Mouse (Mus musculus): ENCODE measurements around the gene Esp6. TPM values are rescaled to one million over a fixed set of nuclear protein-coding genes. Genes with fewer than 3 reads are reported as not detected.
"Not testable (repeated sequence)": the region's sequence is repeated elsewhere in the genome, so short reads cannot be mapped to it uniquely, and the experiment has no call there.

Gene Esp6
- not detected in 2 replicates for polyA plus RNA-seq (2012; rRNA removed)

DNA sequence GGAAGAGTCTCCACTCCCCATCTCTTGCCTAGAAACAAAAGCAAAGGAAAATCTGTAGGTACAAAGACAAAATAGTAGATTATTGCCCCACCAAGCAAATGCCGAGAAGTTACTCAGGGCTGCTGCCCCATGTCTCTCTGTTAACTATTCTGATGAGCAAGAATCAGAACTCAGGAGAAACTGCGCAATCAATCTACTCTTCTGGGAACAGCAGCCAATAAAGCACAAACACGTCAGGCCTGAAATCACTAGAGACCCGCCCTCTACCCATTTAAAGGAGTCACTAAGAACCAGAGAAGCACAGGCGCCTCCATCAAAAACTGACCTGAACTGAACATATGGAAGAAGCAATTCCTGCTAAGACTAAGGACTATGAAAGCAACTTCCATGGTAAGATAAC, at the start of gene Esp6:
Gene Esp6, plus strand, starts transcription at position 301 of the 400 bp plus-strand sequence.
- no peak within 1 kb of the TSS for H3K4me3 ChIP-seq (ENCODE audit: insufficient read depth, low read length)
- no peak within 1 kb of the TSS for H3K27ac ChIP-seq (ENCODE audit: insufficient read depth, low read length)
- no peaks in the 10 kb centered on the region for H3K4me1 ChIP-seq (ENCODE audit: control insufficient read depth, insufficient read depth, low read length)
- TF ChIP-seq CTCF (IDR thresholded peaks at IDR 0.05; ENCODE audit: extremely low read depth, insufficient read depth, low read length): no peak
- TF ChIP-seq POLR2A (IDR thresholded peaks at IDR 0.05; ENCODE audit: extremely low read depth, insufficient read depth, low read length): no peak

DNA sequence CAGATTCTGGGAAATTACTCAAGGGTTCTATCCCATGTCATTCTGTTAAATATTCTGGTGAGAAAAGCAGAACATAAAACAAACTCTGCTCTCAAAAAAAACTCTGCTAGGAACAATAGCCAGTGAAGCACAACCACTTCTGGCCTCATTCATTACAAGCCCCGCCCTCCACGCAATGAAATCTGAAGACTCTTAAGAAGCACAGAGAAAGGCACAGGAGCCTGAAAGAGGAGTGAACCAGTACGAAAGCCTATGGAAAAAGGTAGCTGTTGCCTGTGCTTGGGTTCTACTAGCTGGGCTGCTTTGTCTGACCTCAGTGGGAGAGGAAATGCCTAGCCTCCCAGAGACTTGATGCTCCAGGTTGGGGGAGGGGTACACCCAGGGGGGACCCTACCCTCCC, 41.5 kb upstream of the Esp6 start, which contains the start of gene Esp8:
Gene Esp8, plus strand, starts transcription at position 205 of the 400 bp plus-strand sequence.
- Histone ChIP-seq H3K27ac (ENCODE audit: insufficient read depth, low read length) (no peak within 1 kb of the TSS), H3K4me1 (ENCODE audit: control insufficient read depth, insufficient read depth, low read length) (no peaks in the 10 kb centered on the region), H3K4me3 (ENCODE audit: insufficient read depth, low read length) (no peak within 1 kb of the TSS)
- no peak for TF ChIP-seq POLR2A (IDR thresholded peaks at IDR 0.05; ENCODE audit: extremely low read depth, insufficient read depth, low read length)
- TF ChIP-seq CTCF (IDR thresholded peaks at IDR 0.05; ENCODE audit: extremely low read depth, insufficient read depth, low read length): no peak

DNA sequence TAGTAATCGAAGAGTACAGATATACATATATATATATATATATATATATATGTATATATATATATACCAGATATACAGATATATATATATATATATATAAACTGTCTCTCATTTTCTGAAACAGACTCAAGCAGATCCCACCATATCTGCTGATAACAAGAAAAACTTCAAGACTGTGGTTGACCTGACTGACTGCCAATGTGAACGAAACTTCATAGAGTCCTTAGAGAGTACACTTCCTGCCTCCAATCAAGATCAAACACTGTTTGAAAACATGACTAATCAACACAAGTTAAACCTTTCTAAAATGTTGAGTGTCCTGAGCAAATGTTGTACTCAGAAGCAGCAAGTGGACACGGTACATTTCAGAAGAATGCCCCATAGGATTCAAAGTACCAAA, 31.5 kb upstream of the Esp6 start:
- Histone ChIP-seq H3K27ac (ENCODE audit: insufficient read depth, low read length) (no peak overlapping the region), H3K4me1 (ENCODE audit: control insufficient read depth, insufficient read depth, low read length) (no peaks in the 10 kb centered on the region), H3K4me3 (ENCODE audit: insufficient read depth, low read length) (no peak overlapping the region)
- TF ChIP-seq POLR2A (IDR thresholded peaks at IDR 0.05; ENCODE audit: extremely low read depth, insufficient read depth, low read length): no peak
- TF ChIP-seq CTCF (IDR thresholded peaks at IDR 0.05; ENCODE audit: extremely low read depth, insufficient read depth, low read length): no peak

DNA sequence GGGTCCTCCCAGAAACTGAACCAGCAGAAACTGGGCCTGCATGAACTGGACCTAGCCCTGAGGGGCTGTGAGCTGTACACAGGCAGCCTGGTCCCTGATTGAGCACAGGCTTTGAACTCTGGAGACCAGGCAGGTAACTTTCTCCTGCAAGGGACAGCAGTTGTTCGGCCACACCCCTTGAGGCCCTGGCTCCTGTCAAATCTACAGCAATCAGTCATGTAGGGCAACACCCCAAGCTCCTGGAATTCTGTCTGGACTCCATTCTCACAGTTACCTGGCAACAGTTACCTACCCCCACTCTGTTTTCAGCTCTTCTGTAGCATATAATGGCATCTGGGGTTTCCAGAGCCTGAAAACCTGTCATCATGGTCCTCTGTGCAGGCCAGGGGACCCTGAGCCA, 30.2 kb upstream of the Esp6 start:
- TF ChIP-seq CTCF (IDR thresholded peaks at IDR 0.05; ENCODE audit: extremely low read depth, insufficient read depth, low read length): no peak
- no peak for TF ChIP-seq POLR2A (IDR thresholded peaks at IDR 0.05; ENCODE audit: extremely low read depth, insufficient read depth, low read length)
- no peak overlapping the region for H3K27ac ChIP-seq (ENCODE audit: insufficient read depth, low read length)
- no peaks in the 10 kb centered on the region for H3K4me1 ChIP-seq (ENCODE audit: control insufficient read depth, insufficient read depth, low read length)
- H3K4me3 ChIP-seq (ENCODE audit: insufficient read depth, low read length): no peak overlapping the region

DNA sequence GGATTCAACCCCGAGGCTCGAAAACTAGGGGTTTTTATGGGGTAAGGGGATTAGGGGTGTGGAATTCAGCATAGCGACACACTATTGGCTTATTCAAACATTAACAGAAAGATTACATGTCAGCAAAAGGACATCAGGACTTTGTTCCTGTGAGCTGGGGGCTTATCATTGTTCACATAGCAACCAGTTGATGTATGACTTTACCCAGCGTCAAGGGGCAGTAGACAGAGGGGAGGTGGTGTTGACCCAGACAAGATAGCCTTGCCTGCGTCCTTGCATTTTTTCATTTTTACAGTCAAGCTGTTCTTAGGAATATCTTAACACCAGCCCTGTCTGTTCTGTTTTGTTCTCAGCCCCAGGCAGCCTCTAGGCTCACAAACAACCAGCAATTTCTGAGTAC, 14.3 kb upstream of the Esp6 start:
- not testable (repeated sequence) for H3K4me1 ChIP-seq (ENCODE audit: control insufficient read depth, insufficient read depth, low read length); H3K4me3 ChIP-seq (ENCODE audit: insufficient read depth, low read length); H3K27ac ChIP-seq (ENCODE audit: insufficient read depth, low read length)

DNA sequence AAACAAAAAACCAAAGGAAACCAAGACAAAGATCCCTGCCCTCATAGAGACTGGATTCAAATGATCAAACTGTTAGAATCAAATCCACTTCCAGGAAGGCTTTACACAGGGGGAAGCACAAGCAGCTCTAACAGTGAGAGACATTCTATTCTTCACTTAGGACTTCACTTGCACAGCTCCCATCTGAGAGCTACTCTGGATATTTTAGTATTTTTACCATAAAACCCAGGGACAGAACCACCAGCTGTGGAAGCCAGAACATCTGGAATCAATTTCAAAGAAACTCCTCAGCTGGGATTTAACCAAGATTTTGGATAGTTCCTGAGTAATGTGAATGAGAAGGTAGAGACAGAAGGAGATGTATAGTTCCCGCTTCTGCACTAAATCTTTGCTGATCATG, 7.8 kb upstream of the Esp6 start:
- no peak overlapping the region for H3K4me3 ChIP-seq (ENCODE audit: insufficient read depth, low read length)
- no peak overlapping the region for H3K27ac ChIP-seq (ENCODE audit: insufficient read depth, low read length)
- TF ChIP-seq CTCF (IDR thresholded peaks at IDR 0.05; ENCODE audit: extremely low read depth, insufficient read depth, low read length): no peak
- TF ChIP-seq POLR2A (IDR thresholded peaks at IDR 0.05; ENCODE audit: extremely low read depth, insufficient read depth, low read length): no peak
- no peaks in the 10 kb centered on the region for H3K4me1 ChIP-seq (ENCODE audit: control insufficient read depth, insufficient read depth, low read length)

DNA sequence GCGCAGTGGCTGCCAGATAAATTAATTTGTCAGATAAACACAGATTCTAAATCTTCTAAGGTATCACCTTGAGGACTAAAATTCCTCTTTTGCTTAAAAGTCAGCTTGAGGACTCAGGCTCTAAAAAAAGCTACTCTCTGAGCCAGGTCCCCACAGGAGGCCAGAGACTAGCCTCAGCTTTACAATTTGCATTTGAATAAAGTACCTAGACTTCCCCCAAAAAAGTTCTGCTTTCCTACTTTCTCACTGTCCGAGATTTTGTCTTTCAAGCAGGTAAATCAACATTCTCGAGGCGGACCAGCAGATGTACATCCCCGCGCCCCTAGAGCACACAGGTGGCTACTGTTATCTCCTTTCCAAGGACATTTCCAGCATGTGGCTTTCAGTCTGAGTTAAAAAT, 22.6 kb downstream of the Esp6 start:
- not testable (repeated sequence) for H3K27ac ChIP-seq (ENCODE audit: insufficient read depth, low read length)

DNA sequence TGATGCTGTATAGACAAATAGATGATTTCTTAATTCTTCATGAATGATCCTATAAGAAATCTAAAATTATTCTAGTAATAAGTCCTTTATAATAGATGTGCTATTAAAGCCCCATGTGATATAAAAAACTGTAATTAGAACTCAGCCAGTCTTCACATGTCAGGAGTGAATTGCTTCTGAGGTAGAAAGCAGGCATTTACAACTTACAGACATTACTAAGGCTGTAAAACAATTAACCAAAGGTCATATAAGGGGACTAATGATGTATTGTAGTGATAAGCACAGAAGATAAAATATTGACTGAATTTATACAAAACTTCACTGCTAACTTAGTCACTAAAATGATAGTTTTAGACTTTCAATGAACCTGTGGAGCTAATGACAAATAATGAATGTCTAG, 30.0 kb downstream of the Esp6 start:
- H3K4me1 ChIP-seq (ENCODE audit: control insufficient read depth, insufficient read depth, low read length): no peaks in the 10 kb centered on the region
- H3K4me3 ChIP-seq (ENCODE audit: insufficient read depth, low read length): no peak overlapping the region
- TF ChIP-seq CTCF (IDR thresholded peaks at IDR 0.05; ENCODE audit: extremely low read depth, insufficient read depth, low read length) (no peak), POLR2A (IDR thresholded peaks at IDR 0.05; ENCODE audit: extremely low read depth, insufficient read depth, low read length) (no peak)
- H3K27ac ChIP-seq (ENCODE audit: insufficient read depth, low read length): no peak overlapping the region

More for the DNA sequence above, 22.6 kb downstream of the Esp6 start:
- H3K4me1 ChIP-seq (ENCODE audit: control insufficient read depth, insufficient read depth, low read length); H3K4me3 ChIP-seq (ENCODE audit: insufficient read depth, low read length): not testable (repeated sequence)

DNA sequence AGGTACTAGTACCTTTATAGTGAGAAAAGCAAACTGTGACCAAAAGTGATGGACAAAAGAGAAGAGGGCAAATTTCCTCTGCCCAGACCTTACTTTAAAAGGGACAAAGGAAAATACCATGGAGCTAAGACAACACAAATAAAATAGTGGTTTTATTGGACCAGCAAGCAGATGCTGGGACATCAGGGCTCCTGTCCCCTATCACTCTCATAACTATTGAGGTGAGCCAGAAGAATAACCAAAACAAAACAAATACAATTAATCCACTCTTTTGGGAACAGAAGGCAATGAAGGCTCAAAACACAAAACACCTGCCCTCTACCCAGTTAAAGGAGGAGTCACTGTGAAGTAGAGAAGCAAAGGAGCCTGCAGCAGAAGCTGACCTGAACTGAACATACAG, 37.0 kb downstream of the Esp6 start, which contains the start of gene Esp4:
Gene Esp4, plus strand, starts transcription at position 301 of the 400 bp plus-strand sequence.
- no peak within 1 kb of the TSS for H3K27ac ChIP-seq (ENCODE audit: insufficient read depth, low read length)
- H3K4me1 ChIP-seq (ENCODE audit: control insufficient read depth, insufficient read depth, low read length): no peaks in the 10 kb centered on the region
- no peak within 1 kb of the TSS for H3K4me3 ChIP-seq (ENCODE audit: insufficient read depth, low read length)
- TF ChIP-seq CTCF (IDR thresholded peaks at IDR 0.05; ENCODE audit: extremely low read depth, insufficient read depth, low read length): no peak
- TF ChIP-seq POLR2A (IDR thresholded peaks at IDR 0.05; ENCODE audit: extremely low read depth, insufficient read depth, low read length): no peak

Other genes with a start within 250 kb of the Esp6 start
- gene Crisp1, start 242.3 kb upstream of the Esp6 start, polyA plus RNA-seq (2012; rRNA removed): not detected in 2 replicates
- gene Esp8, start 41.5 kb upstream of the Esp6 start, polyA plus RNA-seq (2012; rRNA removed): not detected in 2 replicates
- not detected in 2 replicates for gene Esp4, start 37.1 kb downstream of the Esp6 start, polyA plus RNA-seq (2012; rRNA removed)
- not detected in 2 replicates for gene Esp3, start 70.6 kb downstream of the Esp6 start, polyA plus RNA-seq (2012; rRNA removed)
- not detected in 2 replicates for gene Esp1, start 165.6 kb downstream of the Esp6 start, polyA plus RNA-seq (2012; rRNA removed)
- gene Crisp2, start 245.5 kb downstream of the Esp6 start, polyA plus RNA-seq (2012; rRNA removed): not detected in 2 replicates
- gene Rhag, start 249.6 kb downstream of the Esp6 start, polyA plus RNA-seq (2012; rRNA removed): not detected in 2 replicates